Mouse (Mus musculus): ENCODE results near the gene Dnajc2. TPM values are rescaled to one million over a fixed set of nuclear protein-coding genes. Genes with fewer than 3 reads are reported as not detected.

The Dnajc2 gene
- polyA plus RNA-seq (2021; fragmentation: Nextera tagmentation), result 38.2 and 38.7 TPM in 2 replicates
- long read RNA-seq, experiment 1, transcript Dnajc2-201 (17 exons, 2,133 nt), result major isoform, 20 of 40 reads
- long read RNA-seq, experiment 1, partial matches to known transcripts, result 13 of 40 reads
- long read RNA-seq, experiment 1, other reads (novel, unspliced or antisense), result 1 of 40 reads
- long read RNA-seq, experiment 2, partial matches to known transcripts, result 57 of 62 reads
- long read RNA-seq, experiment 2, other reads (novel, unspliced or antisense), result 3 of 62 reads

DNA sequence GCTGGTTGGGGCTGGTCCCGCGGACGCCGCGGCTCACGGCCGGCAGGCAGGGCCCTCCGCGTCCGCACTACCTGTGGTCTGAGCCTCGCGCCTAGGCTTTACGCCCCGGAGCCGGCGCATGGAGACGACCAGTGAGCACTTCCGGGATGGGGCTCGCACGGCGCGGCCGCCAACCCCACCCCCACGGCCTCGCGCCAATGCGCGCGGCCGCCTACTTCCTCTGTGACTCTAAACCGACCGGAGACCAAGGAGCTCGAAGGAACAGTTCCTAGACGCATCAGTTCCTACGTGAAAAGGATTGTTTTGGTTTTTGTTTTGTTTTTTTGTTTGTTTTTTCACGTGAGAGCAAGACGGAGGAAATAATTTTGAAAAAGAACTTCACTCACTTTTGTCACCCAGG is at the start of gene Dnajc2, which contains the start of gene Psmc2:
Dnajc2 (minus strand) TSS at position 199 of the 400 bp plus-strand sequence.
Psmc2 (plus strand) TSS at position 231 of the 400 bp plus-strand sequence.

DNA sequence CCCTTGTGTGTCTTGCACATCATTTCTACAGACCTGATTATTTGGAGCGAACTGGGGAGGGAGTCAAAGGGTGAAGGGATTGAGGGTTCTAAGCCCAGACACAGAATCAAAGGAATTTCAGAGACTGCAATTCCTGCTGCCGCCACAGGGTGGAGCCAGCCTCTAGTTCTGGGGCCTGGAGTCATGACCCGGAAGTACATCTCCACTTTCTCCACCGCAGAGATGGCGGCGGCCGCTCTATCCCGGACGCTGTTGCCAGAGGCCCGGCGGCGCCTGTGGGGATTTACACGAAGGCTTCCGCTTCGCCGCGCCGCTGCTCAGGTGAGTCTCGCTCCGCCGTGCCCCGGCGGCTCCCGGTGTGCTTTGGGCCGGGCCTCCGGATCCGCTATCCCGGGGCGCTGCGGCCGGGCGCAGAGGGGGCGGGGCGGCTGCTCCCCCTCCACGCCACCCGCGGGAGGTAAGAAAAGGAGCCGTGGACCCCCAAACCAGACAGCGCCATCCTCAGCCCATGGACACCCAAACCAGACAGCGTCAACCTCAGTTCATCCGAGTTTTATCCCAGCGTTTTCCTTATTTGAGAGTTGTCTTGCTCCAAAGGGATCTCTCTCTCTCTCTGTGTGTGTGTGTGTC is 48.0 kb downstream of the Dnajc2 start, which contains the start of gene Pmpcb:
Pmpcb (plus strand) TSS at position 186 of the 630 bp plus-strand sequence.

Other genes with a start within 250 kb of the Dnajc2 start
- gene Lrrc17, start 241.7 kb downstream of the Dnajc2 start, polyA plus RNA-seq (2021; fragmentation: Nextera tagmentation), result 0.35 and 0.48 TPM in 2 replicates
- gene Fbxl13, start 139.6 kb downstream of the Dnajc2 start, polyA plus RNA-seq (2021; fragmentation: Nextera tagmentation), result 0.04 and 0.15 TPM in 2 replicates
- 17.6 and 18.7 TPM in 2 replicates for gene Armc10, start 139.4 kb downstream of the Dnajc2 start, polyA plus RNA-seq (2021; fragmentation: Nextera tagmentation)
- gene Napepld, start 83.9 kb downstream of the Dnajc2 start, polyA plus RNA-seq (2021; fragmentation: Nextera tagmentation), result 6.1 and 6.8 TPM in 2 replicates
- gene Pmpcb, start 48.1 kb downstream of the Dnajc2 start, polyA plus RNA-seq (2021; fragmentation: Nextera tagmentation), result 66.1 and 81.6 TPM in 2 replicates
- gene Psmc2, start within 50 bp of the Dnajc2 start, polyA plus RNA-seq (2021; fragmentation: Nextera tagmentation), result 113 and 134 TPM in 2 replicates
- 0.04 TPM in 1 of 2 replicates, not detected in the other for gene Slc26a5, start 80.4 kb upstream of the Dnajc2 start, polyA plus RNA-seq (2021; fragmentation: Nextera tagmentation)